Mouse (Mus musculus) layer of hippocampus, postnatal 25 days (tissue): Measurements from ENCODE around the gene Islr2. TPM values are rescaled to one million over a fixed set of nuclear protein-coding genes. Genes with fewer than 3 reads are reported as not detected.
"Not testable (repeated sequence)": the region's sequence is repeated elsewhere in the genome, so short reads cannot be mapped to it uniquely, and the experiment has no call there.

Experiments used
- DNase-seq, 2 experiments: peaks; one replicate each; pipeline ENCODE4 v3.0.0; 2022; ENCODE audit warnings: mixed read lengths in 2 of 2, low spot score in 1 of 2; ENCODE audit errors: extremely low spot score in 1 of 2
- total RNA-seq, 2 experiments: library from RNA; stranded (reverse); gene quantifications; 2 replicates each; pipeline ENCODE4 v1.2.3; 2021

Gene Islr2
- 100 to 1,000 TPM; 152 TPM for total RNA-seq

DNA sequence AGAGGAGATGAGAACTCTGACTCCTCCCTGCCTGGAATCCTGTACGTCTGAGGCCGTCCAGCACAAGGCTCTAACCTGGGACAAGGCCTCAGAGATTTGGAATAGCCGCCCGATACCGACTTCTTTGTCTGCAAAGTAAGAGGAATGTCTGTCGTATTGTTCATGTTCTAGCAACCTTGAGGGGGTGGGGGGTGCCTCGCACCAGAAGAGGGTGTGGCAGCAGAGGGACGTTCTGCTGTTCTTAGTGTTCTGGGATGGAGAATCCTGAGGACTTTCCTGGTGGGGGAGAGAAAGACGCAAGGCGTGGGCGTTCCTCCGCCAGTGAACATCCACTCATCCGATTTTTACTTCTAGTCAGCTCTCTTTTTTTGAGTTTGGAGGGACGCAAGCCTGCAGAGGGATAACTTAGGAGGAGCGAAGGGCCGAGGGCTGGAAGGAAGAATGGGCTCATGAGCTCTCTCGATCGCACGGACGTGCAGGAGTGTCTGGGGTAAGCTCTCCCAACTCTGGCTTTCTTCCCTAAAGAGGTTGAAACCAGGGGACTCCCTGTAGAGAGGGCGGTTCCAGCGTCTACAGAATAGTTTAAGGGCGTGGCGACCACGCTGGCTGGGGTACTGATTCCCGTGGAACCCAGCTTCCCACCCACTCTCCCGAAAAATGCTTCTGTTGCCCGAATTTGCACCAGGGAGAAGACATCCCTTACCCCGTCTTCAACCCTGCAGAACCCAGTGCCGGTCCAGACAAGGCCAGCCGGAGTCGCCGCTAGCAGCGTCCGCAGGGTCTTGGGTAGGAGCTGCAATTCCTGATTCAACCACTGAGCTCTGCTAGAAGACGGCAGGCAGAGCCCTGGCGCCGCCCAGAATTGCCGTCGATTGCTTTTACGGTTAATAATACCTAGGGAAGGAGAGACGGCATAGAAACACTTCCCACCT, at the start of gene Islr2, which contains the start of gene Islr:
Islr2 (minus strand) TSS at position 804 of the 932 bp plus-strand sequence.
Islr (minus strand) TSS at position 791 of the 932 bp plus-strand sequence.
- DNase-seq = peak in 1 of 2 experiments; percentile 44

DNA sequence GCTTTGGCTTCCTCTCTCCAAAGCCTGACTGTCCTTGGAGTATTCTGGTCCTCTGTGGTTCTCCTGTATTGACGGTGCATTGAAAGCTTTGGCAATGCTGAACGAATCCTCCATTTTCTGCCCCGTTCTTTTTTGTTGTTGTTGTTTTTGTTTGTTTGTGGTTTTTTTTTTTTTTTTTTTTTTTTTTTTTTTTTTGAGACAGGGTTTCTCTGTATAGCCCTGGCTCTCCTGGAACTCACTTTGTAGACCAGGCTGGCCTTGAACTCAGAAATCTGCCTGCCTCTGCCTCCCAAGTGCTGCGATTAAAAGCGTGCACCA, 49.6 kb upstream of the Islr2 start:
- not testable (repeated sequence) for DNase-seq

DNA sequence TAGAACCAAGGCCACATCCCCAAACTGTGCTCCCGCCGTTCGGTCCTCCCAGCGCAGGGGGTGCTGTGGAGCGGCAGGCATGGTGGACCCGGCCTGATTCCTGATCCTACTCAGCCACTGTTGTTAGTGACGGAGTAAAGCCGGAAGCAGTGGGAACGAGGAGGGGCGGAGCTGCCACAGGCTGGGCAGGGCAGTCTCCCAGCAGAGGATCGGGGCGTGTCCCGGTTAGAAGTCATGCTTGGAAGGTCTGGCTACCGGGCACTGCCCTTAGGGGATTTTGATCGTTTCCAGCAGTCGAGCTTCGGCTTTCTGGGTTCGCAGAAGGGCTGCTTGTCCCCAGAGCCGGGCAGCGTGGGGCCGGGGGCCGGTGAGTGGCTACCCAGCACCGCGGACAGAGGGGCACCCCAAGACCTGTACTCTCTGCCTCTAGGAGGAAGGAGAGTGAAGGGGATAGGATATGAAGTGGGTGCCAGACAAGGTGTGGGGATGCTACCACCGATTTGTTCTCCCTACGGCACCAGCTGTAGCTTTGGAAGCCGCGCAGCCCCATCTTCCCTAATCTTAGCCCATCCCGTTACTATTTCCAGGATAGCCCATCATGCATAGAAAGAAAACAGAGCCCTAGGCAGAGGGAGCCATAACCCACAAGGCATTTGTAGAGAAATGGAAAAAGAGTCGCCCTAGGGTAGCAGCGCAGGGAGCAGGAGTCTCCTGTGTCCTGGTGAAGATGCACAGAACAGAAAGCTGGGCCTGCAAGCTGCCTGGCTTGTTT, 49.1 kb upstream of the Islr2 start, which contains the start of gene Stoml1:
Stoml1 (plus strand) TSS at position 132 of the 772 bp plus-strand sequence.
- DNase-seq = peak; percentile 83 to 94

DNA sequence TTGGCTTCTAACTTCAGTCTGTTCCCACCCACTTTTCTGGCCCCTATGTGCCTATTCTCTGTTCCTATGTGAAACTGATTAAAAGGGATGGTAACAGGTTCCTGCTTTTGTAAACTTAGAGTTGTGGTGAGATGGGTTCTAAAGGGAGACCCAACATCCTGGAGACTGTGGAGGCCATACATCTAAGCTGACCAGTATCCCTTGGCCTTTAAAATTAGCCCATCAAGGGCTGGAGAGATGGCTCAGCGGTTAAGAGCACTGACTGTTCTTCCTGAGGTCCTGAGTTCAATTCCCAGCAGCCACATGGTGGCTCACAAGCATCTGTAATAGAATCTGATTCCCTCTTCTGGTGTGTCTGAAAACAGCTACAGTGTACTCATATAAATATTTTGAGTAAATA, 46.6 kb upstream of the Islr2 start:
- DNase-seq = not testable (repeated sequence)

DNA sequence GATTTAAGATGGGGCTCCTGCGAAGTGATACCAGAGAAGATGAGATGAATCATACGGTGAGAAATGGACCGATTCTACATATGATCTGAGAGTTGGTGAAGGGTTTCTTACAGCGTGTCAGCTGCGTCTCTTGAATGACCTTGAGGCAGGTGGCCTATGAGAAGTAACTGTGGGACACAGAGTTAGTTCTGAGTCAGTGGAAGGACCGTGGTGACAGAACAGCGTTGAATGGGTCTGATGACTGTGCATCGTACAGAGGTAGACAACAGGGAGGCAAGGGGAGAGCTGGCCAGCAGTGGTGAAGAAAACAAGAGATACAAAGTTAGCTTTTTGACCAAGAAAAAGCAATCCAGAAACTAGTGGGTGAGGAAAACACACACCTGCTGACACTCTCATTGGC, 46.2 kb upstream of the Islr2 start:
- DNase-seq = no peak

DNA sequence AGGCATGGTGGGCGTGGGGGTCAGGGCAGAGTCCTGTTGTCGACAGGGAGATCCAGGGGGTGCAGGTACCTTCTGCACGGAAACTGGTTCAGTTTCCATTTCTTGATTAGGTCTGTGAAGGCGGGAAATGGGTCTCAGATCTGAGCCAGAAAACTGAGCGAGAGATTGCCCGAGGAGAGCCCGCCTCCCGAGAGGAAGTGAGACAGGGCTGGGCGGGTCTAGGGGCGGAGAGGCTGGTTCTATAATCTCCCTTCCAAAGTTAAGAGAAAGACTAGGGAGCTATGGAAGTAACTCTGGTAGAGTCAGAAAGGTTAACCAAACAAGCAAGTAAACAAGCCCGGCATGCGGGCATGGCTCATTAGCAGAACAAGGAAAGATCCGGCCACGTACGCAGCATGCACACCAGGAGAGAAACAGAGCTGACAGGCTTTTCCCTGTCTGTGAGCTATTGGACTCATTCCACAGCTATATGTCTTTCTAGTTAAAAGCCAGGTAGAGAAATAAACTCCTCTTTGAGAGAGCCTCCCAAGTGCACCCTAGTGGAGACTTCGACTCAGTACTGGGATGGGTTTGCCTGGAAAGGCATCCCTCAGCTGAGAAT, 45.6 kb upstream of the Islr2 start, which contains the start of gene Pml:
Pml (minus strand) TSS at position 195 of the 601 bp plus-strand sequence.
- DNase-seq = peak in 1 of 2 experiments; percentile 49

DNA sequence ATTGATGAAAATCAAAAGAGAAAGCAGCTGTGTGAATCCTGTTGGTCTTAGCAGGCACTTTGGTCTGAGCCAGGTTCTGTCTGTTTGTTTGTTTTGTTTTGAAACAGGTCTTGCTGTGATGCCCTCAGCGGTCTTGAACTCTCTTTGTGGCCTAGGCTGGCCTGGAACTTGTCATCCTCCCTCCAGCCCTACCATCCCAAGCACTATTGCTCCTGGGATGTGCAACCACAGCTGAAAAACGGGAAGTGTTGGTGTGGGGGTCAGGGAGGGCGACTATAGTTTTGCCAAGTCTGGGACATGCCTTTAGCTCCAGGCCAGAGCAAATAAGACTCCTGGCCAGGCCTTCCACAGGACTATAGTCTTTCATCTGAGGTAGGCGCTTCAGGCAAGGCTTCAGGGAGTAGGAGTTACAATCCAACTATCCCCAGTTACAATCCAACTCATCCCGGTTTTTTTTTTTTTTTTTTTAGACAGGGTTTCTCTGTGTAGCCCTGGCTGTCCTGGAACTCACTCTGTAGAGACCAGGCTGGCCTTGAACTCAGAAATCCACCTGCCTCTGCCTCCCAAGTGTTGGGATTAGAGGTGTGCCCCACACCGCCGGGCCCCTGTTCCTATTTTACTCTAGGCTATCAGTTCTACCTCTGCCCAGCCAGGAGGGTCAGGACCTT, 44.8 kb upstream of the Islr2 start:
- no peak for DNase-seq

DNA sequence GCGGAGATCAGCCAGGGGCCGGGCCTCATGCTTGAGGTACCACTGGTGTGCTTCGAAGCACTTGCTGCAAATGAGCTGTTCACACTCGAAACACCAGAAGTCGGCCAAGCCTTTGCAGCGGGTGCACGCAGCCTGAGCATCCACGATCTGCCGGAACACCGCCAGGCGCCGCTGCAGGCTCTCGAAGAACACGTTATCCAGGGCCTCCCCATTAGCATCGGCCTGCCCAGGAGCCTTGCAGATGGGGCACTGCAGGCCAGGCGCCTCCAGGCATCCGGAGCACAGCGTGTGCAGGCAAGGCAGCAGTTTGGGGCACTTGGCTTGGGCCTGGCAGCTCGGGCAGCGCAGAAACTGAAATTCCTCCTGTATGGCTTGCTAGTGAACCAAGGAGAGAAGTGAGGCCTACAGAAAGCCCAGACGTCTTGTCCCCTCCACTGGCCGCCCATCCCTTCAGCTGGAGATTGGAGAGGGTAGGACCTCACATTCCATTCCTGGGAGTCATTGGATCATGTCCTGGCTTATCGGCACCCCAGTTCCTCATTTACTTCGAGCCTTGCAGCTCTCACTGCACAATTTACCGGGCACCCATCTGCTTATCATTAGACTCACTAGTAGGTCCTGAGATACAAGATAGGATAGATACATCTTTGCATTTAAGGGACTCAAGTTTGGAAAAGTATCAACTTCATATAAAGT, 43.1 kb upstream of the Islr2 start:
- peak; percentile 67 to 73 for DNase-seq

DNA sequence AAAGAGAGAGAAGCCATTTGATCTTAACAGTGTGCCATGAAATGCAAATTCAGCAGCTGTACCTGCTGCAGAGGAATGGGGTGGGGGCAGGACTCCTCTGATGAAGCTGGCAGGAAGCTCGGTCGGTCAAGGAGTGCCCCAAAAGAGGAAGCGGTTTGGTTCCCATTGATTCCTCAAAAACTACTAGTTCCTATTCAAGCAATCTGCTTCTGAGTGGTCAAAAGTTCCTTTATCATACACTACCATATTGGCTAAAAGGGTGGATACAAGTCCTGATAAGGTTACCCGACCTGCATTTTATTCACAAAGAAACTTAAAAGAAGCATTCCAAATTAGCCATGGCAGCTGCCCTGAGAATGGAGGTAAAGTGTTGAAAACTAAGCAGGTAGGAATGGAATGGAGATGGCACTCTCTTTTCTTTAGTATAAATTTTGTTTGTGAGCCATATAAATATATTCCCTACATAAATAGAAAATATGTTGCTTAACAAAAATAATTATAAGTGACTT, 42.0 kb upstream of the Islr2 start:
- DNase-seq = no peak

DNA sequence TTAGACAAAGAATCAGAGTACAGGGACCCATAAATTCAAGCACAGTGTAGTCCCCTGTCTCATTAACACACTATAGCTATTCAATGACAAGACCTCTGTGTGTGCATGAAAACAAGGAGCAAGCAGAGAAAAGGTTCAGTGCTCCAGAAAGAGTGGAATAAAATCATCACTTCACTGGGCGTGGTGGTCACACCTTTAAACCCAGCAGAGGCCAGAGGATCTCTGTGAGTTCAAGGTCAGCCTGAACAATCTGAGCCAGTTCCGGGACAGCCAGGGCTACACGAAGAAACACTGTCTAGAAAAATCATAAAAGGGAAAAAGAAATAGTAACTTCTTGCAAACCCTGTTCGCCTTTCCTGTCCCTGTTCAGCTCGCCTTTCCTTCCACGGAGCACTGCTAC, 39.6 kb upstream of the Islr2 start:
- no peak for DNase-seq

DNA sequence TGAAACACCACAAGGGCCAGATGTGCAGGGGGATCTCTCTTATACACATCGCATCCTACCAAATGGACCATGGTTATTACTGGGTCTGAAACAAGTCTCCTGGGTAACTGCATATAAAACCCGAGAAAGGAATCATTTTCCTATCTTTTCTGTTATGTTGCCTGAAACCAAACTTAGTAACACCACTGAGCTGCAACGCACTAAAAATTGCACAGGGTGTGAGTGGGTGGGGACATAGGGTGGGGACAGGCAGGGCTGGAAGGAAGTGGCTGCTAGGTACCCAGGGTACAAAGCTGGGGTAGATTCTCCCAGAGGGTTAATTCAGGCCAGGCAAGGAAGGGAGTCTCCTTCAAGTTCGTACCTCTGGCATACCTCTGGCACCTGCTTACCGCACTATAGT, 38.6 kb upstream of the Islr2 start:
- no peak for DNase-seq

DNA sequence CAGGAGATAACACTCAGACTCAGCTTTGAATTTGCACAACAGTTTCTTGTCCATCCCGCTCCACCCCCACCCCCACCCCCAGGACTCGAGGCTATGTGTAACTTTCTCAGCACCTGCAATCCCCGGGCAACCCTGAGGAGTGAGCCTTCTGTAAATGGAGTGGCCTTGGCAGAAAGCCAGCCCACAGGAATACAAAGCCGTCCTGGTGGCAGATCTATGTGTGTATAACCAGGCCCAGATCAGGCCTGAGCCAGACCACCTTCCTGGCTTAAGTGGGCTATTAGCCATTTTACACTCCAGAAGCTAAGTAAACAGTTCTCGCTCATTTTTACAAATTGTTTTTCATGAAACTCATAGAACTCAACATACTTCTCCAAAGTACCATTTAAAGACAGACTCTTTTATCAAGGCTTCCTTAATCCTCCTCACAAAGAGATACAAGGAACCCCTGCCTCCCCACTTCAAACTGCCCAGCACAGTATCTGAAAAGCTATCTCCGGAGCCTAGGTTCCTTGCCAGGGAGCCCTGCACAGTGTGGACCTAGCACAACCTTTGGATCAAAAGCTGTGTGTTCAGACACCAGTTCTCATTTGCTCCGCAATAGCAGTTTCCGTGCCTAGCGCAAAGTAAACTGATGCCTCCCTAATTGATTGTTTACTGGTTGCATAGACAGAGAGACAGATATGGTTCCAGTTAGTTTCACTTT, 37.8 kb upstream of the Islr2 start:
- DNase-seq = no peak

DNA sequence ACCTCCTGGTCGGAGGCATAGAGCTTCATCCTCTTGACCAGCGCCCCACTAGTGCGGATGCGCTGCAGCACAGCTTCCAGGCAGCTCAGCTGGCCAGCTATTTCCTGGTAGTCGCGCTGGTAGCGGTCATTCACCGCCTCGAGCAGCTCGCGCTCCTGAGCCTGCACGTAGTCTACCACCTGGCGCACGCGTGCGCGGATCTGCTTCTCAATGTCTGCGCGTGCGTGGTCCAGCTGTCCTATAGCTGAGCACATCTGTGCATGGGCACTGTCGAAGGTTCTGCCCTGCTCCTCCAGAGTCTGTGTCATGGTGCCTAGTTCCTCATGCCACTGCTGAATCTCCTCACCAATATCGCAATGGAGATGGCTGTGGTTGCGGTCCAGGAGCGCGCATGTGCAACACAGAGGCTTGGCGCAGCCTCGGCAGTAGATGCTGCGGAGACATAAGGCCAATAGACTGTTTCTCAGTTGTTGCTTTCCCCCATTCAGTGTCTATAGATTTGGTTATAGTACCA, 30.4 kb upstream of the Islr2 start:
- DNase-seq = no peak

DNA sequence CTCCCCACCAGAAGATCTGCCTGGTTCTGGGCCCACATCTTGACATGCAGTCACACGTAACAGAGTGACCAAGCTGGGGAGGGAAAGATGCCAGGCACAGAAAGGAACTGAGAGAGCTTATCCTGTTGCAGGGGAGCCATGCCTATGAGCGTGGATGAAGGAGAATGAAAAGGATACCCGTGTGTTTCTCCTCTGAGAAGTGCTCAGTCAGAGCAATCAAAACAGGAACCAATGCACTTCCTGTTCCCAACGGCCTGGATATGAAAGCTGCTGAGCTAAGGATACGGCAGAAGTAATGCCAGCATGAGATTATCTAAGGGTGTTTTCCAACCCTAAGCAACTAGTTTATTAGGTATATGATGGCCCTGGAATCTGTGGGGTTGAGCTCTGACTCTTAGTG, 28.3 kb upstream of the Islr2 start:
- no peak for DNase-seq

DNA sequence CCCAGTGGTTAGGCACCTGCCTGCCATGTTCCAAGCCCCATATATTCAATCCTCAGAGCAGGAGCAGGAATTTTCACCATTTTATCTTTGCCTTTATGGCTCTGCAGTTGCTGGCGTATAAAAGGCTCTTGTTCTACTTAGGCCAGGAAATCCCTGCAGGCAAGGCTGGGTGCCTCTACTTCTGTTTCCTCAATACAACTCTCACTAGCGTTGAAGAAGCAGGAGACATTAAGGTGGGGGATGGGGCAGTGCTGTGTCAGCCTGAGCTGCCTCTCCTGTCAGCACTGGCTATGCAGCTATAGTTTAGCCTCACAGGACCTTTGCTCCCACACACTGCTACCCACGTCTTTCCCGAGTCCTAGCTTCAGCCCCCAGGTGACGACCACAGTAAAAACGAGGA, 27.6 kb upstream of the Islr2 start:
- DNase-seq = no peak

DNA sequence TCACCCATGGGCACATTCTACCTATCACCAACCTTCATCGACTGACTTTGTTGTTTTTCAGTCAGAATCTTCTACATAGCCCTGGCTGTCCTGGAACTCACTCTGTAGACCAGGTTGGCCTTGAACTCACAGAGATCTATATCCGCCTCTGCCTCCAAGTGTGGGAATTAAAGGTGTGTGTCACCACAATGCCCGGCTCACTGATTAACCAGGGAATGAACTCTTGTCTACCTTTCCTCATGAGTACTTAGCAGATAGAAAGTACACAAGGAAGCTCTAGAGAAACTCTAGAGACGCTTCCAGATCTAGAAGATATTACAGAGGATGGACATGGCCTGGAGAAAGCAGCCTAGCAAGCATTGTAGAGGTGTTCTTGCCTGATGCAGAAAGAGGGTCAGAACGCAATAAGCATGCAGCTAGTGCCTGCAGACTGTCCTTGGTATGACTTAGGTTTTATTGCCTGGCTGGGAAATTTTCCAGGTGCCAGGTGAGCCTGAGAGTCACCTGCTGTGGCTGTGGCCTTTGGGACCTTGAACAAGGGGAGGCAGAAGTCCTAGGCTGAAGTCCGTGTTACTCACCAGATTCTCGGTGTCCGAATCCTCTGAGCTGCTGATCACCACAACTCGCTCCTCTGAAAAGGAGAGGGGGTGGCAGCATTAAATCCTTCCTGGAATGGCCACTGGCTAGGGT, 24.8 kb upstream of the Islr2 start:
- DNase-seq = no peak

DNA sequence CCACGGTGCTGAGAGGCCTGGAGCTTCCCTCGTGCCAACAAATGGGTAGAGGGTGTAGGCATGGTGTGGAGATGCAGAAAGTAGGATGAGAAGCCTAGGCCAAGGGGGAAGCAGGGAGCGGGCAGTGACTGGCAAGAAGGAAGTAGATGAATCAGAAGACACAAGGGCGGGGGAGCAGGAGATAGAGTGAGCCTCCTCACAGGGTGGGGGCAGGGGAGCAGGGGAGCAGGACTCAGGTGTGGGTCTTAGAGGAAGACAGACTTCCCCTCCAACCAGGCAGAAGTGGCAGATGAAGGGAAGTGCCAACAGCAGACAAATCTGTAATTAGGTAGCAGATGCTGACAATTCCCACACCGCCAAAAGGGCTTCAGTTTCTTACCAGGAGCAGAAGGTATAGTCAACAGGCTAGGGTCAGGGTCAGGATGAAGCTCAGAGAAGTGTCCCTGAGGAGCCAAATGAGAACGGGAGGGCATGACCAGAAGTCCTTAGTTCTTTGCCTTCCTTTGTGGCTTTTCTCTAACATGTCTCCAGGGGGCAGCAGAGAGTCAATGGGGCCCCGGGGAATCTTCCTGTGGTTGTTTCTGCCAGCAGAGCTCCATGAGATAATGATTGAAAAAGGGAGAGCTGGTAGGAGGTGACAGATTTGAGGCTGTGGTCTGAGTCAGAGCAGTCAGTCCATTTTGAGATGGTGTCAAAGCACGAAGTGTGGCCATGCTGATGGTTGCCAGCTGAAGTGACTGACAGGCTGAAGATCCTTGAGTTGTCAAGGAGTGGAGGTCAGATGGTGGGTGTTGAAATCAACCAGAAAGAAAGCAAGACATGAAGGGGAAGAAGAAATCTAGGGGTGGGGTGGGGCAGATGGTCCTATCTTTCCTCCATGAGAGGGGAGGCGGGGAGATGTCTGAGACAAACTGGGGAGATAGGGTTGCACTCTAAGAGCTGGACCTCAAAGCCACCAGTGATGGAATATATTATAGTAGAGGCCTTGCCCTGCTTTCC, 22.1 kb upstream of the Islr2 start:
- peak in 1 of 2 experiments; percentile 58 for DNase-seq
